Mouse (Mus musculus) megakaryocyte, embryonic 14.5 days (primary cell): ENCODE results near the gene Pin1. TPM values are rescaled to one million over a fixed set of nuclear protein-coding genes. Genes with fewer than 3 reads are reported as not detected.
"Not testable (repeated sequence)": the region's sequence is repeated elsewhere in the genome, so short reads cannot be mapped to it uniquely, and the experiment has no call there.

Experiments
- H3K27me3 ChIP-seq: replicated peaks from 2 replicates; pipeline ENCODE3; 2012; ENCODE audit warnings: inconsistent platforms
- H3K36me3 ChIP-seq: replicated peaks from 2 replicates; pipeline ENCODE3; 2012; ENCODE audit warnings: low read length, inconsistent platforms, mixed read lengths
- H3K4me1 ChIP-seq: 2 replicates; pipeline ENCODE4 v1.6.1; 2012; ENCODE audit warnings: inconsistent platforms
- H3K4me3 ChIP-seq: replicated peaks from 2 replicates; pipeline ENCODE3; 2012; ENCODE audit warnings: moderate library complexity, mild to moderate bottlenecking, inconsistent platforms
- H3K9me3 ChIP-seq: 2 replicates; pipeline ENCODE4 v1.6.1; 2012; ENCODE audit warnings: inconsistent platforms
- FLI1 ChIP-seq: IDR thresholded peaks from 2 replicates; pipeline ENCODE4 v1.6.1; 2012; ENCODE audit warnings: low read length, inconsistent platforms, mixed read lengths
- GATA1 ChIP-seq: IDR thresholded peaks from 3 replicates; pipeline ENCODE4 v1.6.1; 2012; ENCODE audit warnings: mixed read lengths, low read length, inconsistent platforms, borderline replicate concordance
- polyA plus RNA-seq: library from polyadenylated mRNA; stranded (reverse); fragments of >175 nt; gene quantifications from 2 replicates; pipeline ENCODE4 v1.2.3, GENCODE M21; 2012; ENCODE audit warnings: low replicate concordance; ENCODE audit not compliant: insufficient read depth

Pin1 gene
- polyA plus RNA-seq, 1 experiment: 31.8 TPM

DNA sequence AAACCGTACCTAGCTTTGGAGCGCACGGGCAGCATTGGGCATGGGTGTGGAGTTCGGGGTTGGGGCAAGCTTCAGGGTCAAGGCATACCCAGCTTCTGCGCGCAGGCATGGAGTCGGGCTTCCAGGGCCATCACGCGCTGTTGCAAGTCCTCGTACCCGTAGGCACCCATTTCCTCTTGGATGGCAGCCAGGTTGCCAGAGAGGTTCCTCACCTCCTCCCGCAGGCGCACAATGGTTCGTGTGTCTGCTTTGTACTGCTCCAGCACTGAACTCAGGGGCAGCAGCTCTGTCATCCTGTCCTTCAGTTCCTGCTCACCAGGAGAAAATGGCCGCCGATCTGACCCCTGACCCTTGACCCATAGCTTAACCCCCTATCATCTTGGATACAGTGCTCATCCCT, 20.2 kb downstream of the Pin1 start:
- no peaks in the 10 kb centered on the region for H3K36me3 ChIP-seq
- peaks cover 12% of the 10 kb centered on the region for H3K4me1 ChIP-seq
- H3K27me3 ChIP-seq: peaks cover 38% of the 10 kb centered on the region
- H3K4me3 ChIP-seq: no peak overlapping the region
- no peaks in the 10 kb centered on the region for H3K9me3 ChIP-seq
- TF ChIP-seq GATA1 (no peak), FLI1 (no peak)

DNA sequence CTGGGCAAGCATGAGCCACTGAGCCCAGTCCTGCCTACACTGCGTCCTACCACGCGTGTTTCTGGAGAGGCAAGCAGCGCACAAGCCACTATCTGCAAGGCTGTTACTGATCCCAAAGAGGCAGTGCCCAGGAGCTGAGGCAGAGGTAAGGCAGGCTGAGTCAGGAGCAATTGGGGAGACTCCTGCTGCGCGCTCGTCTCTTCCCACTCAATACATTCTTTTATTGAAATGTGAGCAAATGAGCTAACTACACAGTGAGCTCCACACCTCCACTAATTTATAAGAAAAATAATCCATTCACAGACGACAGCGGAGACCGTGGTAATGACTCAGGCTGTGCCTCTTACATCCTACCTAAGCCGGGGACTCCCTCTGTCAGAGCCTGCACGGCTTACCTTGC, 26.0 kb downstream of the Pin1 start:
- no peak overlapping the region for H3K4me3 ChIP-seq
- H3K27me3 ChIP-seq: peaks cover 32% of the 10 kb centered on the region
- no peak for TF ChIP-seq GATA1
- no peak for TF ChIP-seq FLI1
- H3K36me3 ChIP-seq: no peaks in the 10 kb centered on the region
- peaks cover 20% of the 10 kb centered on the region for H3K4me1 ChIP-seq
- peaks cover 6% of the 10 kb centered on the region; the same call in 1 of the 2 replicates for H3K9me3 ChIP-seq

DNA sequence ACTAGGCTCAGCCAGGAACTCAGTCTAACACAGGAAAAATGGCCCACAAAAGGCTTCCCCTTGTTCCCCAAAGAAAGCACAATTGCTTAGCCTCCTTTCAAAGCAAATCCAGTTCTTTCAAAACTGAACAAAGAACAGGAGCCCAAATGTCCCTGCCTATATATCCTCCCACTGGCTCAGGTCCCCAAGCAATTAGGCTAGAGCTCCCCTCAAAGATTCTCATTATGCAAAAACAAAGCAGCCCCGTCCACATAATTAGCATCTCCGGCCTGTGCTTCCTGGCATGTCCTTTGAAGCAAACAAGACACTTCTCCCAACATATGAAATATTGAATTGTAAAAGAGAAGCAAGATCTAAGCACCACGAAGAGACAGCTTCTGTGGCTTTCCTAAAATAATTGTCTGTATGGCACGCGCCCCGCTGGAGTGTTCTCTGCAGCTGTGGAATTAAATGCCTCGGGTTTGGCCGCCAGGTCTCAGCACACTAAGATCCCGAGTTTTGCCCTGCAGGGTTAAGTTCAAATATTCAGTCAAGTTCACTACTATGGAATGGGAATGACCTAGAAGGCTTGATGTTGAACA, 28.6 kb downstream of the Pin1 start:
- H3K27me3 ChIP-seq: peaks cover 18% of the 10 kb centered on the region
- peaks cover 18% of the 10 kb centered on the region for H3K4me1 ChIP-seq
- peaks cover 6% of the 10 kb centered on the region; the same call in 1 of the 2 replicates for H3K9me3 ChIP-seq
- no peak for TF ChIP-seq GATA1
- no peak for TF ChIP-seq FLI1
- no peak overlapping the region for H3K4me3 ChIP-seq
- no peaks in the 10 kb centered on the region for H3K36me3 ChIP-seq

DNA sequence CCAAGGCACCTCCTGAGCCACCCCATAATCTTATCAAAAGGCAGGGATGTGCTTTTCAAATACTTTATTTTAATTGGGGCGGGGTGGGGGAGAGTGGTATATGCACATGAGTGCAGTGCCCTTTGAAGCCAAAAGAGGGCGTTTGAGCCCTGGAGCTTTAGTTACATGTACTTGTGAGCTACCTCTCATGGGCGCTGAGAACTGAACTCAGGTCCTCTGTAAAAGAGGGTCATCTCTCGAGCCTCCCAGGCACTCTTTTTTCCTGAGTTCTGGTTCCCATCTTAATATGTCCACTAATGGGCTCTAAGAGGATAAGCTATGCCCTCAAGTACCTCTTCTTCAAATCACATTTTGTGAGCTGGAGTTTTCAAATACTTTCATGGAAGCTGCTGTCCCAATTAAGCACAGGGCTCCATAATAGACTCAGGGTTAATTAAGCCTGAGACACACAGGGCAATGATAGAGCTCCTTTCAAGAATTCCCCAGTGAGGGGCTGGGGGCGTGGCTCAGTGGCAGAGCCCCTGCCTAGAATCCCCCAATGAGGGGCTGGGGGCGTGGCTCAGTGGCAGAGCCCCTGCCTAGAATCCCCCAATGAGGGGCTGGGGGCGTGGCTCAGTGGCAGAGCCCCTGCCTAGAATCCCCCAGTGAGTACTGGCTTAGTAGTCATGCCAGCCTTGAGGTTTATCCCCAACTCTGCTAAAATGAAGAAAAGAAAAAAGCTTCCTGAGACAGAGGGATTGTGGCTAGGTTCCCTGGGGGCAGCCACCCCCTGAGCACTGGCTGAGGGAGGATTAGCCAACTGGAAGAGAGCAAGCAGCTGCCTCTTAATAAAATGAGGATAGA, 29.9 kb downstream of the Pin1 start:
- no peak overlapping the region for H3K4me3 ChIP-seq
- peaks cover 6% of the 10 kb centered on the region; the same call in 1 of the 2 replicates for H3K9me3 ChIP-seq
- H3K36me3 ChIP-seq: no peaks in the 10 kb centered on the region
- peaks cover 11% of the 10 kb centered on the region for H3K27me3 ChIP-seq
- peaks cover 15% of the 10 kb centered on the region for H3K4me1 ChIP-seq
- TF ChIP-seq FLI1 (no peak), GATA1 (no peak)

DNA sequence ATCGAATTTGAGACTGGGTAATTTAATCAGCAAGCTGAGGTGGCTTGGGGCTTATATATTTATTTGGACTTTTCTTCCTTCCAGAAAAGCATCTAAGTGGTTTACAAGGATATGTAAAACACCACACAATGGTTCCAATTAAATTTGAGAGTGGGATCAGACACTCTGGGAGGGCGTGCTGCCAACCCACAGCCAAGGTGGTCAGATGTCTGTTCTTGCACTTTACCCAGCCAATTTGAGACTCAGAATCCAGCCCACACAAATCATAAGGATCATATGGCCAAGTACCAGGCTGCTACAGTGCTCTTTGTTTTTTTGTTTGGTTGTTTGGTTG, 30.5 kb downstream of the Pin1 start:
- peaks cover 5% of the 10 kb centered on the region for H3K27me3 ChIP-seq

DNA sequence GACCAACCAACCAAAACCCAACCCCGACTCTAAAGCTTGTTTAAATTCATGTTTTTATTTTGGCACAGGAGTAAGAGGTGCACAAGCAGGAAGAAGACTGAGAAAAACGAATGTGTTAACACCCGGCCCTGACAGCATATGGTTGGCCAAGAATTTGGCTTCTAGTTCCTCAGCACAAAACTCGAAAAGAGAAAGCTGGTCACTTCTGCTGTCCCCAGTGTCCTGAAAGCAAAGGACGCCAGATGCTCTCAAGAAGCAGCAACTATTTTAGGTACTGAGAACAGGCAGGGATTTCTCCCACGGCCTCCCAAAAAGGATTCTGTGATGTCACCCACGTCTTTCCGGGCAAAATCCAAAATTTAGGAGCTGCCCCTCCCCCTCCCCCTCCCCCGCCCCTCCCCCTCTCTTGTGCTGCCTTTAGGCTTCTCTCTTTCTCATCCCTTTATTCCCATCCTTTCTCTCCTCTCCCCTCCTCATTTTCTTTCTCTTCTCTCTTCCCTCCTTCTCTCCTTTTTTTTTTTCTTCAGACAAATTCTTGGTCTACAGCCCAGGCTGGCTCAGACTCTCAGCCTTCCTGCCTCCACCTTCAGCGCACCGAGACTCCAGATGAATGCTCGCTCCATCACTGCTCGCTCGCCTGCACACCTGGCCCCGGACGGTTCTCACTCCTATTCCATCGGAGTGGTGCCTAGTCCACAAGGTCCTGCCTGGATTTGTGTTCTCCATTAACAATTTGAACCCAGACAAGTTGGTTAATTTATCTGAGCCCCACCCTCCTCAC, 33.4 kb downstream of the Pin1 start:
- TF ChIP-seq FLI1: no peak
- no peak for TF ChIP-seq GATA1
- Histone ChIP-seq H3K27me3 (peaks cover 15% of the 10 kb centered on the region), H3K4me3 (no peak overlapping the region), H3K36me3 (no peaks in the 10 kb centered on the region), H3K9me3 (peaks cover 6% of the 10 kb centered on the region; the same call in 1 of the 2 replicates), H3K4me1 (no peaks in the 10 kb centered on the region)

More for the DNA sequence above, 30.5 kb downstream of the Pin1 start:
- Histone ChIP-seq H3K4me1 (peaks cover 15% of the 10 kb centered on the region), H3K4me3 (no peak overlapping the region), H3K36me3 (no peaks in the 10 kb centered on the region), H3K9me3 (peaks cover 6% of the 10 kb centered on the region; the same call in 1 of the 2 replicates)
- TF ChIP-seq GATA1: no peak
- TF ChIP-seq FLI1: no peak

DNA sequence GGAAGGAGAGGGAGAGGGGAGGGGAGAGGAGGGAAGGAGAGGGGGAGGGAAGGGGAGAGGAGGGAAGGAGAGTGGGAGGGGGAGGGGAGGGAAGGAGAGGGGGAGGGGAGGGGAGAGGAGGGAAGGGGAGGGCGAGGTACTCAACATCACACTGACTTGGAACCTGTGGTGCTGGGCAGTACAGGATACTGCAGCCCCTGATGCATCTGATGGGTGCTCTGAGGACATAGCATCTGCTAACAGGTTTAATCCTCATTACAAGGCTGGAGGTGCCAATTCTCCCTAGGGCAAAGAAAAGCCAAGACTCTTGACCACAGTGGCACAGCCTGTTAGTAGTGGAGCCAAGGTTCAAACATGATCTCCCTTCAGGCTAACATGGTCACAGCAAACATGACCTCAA, 37.5 kb downstream of the Pin1 start:
- Histone ChIP-seq H3K4me1 (no peaks in the 10 kb centered on the region), H3K27me3 (peaks cover 34% of the 10 kb centered on the region), H3K36me3 (no peaks in the 10 kb centered on the region), H3K4me3 (no peak overlapping the region), H3K9me3 (0 out of 2 replicates have a peak, but pooled peaks cover 1% of the 10 kb centered on the region)
- TF ChIP-seq GATA1: no peak
- no peak for TF ChIP-seq FLI1

DNA sequence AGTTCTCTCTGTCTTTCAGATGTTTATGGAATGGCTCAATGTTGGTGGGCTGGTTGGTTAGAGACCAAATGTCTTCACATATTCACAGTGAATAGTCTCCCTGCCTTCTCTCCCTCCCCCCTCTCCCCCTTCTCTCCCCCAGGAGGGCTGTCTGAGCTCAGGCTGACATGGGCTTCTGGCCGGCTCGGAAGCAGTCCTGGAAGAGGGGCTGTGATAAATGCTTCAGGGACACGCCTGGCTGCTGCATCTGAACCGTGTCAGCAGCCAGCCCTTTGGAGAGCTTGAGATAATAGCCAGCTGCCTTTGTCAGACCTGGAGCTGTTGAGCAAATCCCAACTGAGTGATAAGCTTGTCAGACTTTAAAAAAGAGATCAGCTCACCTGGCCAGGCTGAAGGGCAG, 38.0 kb downstream of the Pin1 start:
- H3K4me1 ChIP-seq: peaks cover 2% of the 10 kb centered on the region; the same call in 1 of the 2 replicates
- TF ChIP-seq FLI1 (no peak), GATA1 (no peak)
- no peaks in the 10 kb centered on the region for H3K36me3 ChIP-seq
- no peak overlapping the region for H3K4me3 ChIP-seq
- peaks cover 39% of the 10 kb centered on the region for H3K27me3 ChIP-seq
- peaks cover 4% of the 10 kb centered on the region; the same call in 1 of the 2 replicates for H3K9me3 ChIP-seq

DNA sequence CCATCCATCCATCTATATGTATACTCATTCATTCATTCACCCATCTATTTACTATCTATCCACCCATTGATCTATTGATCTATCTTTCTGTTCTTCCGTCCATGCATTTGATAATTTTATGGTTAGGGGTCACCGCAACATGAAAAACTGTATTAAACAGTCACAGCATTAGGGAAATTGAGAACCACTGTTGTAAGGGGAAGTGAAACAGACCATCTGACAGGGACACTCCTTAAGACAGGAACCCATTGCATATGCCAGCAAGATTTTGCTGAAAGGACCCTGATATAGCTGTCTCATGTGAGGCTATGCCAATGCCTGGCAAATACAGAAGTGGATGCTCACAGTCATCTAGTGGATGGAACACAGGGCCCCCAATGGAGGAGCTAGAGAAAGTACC, 38.6 kb downstream of the Pin1 start:
- H3K4me1 ChIP-seq, H3K4me3 ChIP-seq, H3K9me3 ChIP-seq, H3K36me3 ChIP-seq: not testable (repeated sequence)
- peaks cover 44% of the 10 kb centered on the region for H3K27me3 ChIP-seq

DNA sequence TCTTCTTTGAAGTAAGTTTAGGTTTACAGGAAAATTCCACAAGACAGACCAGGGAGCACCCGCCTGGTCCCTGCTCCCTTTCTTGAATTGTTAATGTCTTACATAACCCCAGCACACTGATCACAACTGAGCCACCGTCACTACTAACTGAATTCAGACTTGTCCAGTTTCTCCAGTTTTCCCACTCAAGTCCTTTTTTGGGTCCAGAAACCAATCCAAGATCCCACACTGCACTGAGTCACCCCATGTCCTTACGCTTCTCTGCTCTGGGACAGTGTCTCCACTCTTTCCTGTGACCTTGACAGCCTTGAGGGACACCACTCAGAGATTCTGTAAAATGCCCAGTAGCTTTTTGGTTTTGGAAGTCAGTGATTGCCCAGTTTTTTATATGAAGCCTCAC, 41.0 kb downstream of the Pin1 start:
- Histone ChIP-seq H3K27me3 (peaks cover 65% of the 10 kb centered on the region), H3K9me3 (peaks cover 30% of the 10 kb centered on the region), H3K4me3 (no peak overlapping the region), H3K36me3 (no peaks in the 10 kb centered on the region), H3K4me1 (peaks cover 4% of the 10 kb centered on the region; the same call in 1 of the 2 replicates)
- TF ChIP-seq GATA1: no peak
- TF ChIP-seq FLI1: no peak
